Mouse (Mus musculus): Measurements from ENCODE around the gene Dusp14.

- TF ChIP-seq CTCF (IDR thresholded peaks at IDR 0.05; ENCODE audit: extremely low read depth, insufficient read depth, insufficient read length, insufficient replicate concordance): no peak
- TF ChIP-seq POLR2A (IDR thresholded peaks at IDR 0.05; ENCODE audit: low read depth, low read length): no peak
These were observed 10.8 kb upstream of the Dusp14 start for GRCm38 (mm10) chr11:84079887-84080286.
